Mouse (Mus musculus) testis, postnatal 10 days (tissue): Measurements from ENCODE around the gene BC055324.

Experiments used
- DNase-seq: peaks from one replicate; pipeline ENCODE4 v3.0.0; 2021; ENCODE audit warnings: low spot score

The BC055324 gene

GRCm38 (mm10) chr1:163953396-163953795 is 41.2 kb downstream of the BC055324 start:
- no peak for DNase-seq

- DNase-seq: no peak
Observed at GRCm38 (mm10) chr1:163942056-163942455, 52.5 kb downstream of the BC055324 start.

DNA sequence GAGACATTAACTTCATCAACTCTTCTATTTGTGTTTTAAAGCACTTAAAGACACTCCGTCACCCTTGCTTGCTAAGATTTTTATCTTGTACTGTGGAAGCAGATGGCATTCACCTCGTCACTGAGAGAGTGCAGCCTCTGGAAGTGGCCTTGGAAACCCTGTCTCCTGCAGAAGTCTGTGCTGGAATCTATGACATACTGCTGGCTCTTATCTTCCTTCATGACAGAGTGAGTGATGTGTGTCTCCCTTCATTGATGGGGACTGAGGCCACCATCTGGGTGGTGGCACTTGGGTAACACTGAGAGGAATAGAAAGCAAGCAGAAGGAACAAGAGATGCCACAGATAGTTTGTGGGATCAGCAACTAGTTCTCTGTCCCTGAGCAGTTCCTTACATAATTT is 60.0 kb downstream of the BC055324 start:
- no peak for DNase-seq

GRCm38 (mm10) chr1:163931801-163932200 is 62.8 kb downstream of the BC055324 start:
- no peak for DNase-seq

- no peak for DNase-seq
Observed at GRCm38 (mm10) chr1:163930458-163930794, 64.2 kb downstream of the BC055324 start.

DNA sequence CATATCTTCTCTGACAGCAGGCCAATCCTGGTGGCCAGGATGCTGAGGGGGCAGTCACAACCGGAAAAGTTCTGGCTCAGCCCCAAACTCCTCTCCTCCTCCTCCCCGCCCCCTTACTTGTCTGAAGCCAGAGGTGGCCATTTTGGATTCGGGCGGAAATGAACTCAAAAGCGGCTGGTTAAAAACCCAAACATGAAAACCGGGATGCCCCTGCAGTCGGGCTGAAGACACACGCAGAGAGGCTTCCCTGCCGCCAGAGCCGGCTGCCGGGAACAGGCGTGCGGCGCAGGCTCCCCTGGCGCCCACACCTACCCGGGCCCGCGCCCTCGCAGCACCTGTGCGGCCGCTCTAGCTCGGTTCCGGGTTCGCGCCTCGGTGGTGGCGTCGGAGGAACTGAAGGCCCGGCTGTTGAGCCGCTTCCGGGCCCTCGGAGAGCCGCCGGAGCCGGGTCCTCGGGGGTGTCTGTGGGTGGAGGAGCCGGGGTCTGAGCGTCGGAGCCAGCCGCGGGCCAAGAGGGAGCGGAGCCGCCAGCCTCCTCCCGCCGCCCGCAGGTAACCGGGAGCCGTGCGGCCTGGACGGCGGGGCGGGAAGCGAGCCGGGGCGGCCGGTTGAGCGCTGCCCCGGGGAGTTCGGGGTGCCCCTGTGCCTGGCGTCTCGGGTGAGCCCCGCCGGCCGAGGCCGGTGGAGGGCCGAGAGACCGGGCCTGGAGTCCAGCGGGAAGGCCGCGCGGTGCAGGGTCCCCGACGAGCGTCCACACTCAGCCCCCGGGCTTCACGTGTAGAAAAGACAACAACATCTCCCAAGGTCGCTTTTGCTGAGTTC is 64.7 kb downstream of the BC055324 start:
- DNase-seq: peak; percentile 94

DNA sequence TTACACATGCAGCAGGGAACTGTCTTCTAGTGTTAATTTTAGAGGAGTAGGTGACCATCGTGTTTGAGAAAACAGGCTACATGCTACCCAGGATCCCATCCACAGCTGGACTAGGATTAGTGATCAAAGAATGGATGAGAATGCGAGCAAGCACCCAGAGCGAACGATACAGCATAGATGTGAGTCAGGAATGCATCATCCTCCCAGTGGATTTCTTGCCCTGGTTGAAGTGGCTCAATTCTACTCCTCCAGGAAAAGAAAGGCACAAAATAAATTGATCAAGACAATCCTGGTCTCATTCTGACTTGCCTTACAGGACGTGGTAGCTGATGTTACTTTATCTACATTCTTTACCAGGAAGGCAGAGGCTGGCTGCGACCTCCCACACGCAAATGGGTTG is 65.8 kb downstream of the BC055324 start, which contains the start of gene Scyl3:
TSS of gene Scyl3 (plus strand) at position 255 of the 400 bp plus-strand sequence.
- no peak for DNase-seq

DNA sequence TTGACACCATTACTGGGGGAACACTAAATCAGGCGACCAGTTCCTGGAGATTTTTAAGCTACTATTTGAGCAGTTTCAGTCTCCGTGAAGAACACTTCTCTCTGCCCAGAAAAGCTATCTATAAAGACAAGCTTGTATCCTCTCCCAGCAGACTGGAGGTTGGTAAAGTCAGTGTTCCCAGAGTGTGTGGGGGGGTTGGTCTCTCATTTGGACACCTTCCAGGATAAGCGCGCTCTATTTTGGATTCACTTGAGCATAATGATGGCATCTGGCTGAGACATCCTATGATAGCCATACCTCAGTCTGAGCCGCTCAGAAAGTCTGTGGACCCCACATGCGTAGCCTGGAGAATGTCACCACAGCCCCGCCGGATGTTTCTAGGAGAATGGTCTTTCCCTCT is 70.5 kb downstream of the BC055324 start:
- no peak for DNase-seq

GRCm38 (mm10) chr1:163917349-163918160 is 77.0 kb downstream of the BC055324 start:
- no peak for DNase-seq

DNA sequence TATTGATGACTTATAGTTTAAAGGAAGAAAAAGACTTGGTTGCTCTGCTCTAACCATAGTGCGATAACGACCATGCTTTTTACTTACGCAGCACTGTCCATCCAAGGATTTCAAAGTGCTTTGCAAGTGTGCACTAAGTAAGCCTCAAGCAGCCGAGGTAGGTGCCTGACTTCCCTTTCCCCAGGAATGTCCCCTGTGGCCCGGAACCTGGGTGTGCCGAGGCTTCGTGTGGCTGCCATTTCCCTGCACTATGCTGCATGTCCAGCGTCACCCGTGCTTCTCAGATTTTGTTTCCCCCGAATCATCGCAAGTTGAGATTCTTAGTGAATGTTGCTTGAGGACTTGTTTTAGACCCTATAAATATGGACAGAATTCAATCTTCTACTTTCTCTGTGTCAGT is 82.6 kb downstream of the BC055324 start:
- DNase-seq: no peak

GRCm38 (mm10) chr1:163910785-163911184 is 83.8 kb downstream of the BC055324 start:
- no peak for DNase-seq

GRCm38 (mm10) chr1:163910343-163910742 is 84.3 kb downstream of the BC055324 start:
- DNase-seq: no peak

DNA sequence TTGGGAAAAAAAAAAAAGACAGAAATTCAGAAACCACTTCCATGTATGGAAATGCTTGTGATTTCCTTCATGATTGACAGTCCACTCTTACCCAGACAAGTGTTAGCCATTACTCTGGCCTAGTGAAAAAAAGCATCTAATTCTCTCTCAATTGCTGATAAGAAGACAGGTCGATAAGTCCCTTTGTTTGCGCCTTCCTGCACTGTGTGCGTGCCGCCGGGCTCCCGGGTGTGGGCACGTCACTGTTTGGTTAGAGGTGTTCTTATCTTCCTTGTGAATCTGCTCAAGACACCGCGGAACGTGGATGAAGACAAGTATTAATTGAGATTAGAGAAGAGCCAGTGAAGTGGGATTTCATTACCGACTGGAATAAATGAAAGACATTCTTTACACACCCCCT is 86.2 kb downstream of the BC055324 start:
- DNase-seq: no peak

DNA sequence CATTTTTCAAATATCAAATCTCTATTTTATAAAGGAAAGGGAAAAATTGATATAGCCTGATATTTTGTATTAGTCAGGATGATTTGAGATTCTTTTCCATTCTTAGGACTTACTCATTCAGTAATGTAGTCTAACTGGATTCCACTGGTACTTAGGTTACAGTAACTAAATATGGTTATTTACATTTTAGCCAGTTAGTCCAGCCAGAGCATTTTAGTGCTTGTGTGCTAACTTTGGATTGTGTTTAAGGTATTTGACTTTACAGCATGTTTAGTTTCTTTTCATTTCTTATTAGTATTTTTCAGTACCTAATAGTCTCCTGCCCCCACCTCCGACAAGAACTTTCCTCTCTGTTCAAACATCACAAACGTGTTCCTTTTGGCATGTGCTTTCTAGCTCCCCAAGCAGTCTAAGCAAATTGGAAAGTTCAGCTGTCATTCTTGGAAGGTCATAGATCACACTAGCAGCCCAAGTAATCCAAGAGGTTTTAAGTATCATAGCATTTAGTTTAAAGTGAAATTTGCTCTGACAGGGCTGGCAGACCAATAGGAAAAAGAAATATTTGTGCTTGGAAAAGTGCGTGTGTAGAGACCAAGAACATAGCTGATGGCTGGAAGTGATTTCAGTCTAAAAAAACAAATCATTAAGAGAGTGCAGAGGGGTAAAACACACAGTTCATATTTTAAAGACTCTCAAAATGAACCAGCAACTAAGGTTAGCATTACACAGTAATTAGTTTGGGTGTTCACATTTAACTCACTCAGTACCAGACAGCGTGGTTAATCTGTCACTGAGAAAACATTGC is 87.4 kb downstream of the BC055324 start:
- DNase-seq: no peak

GRCm38 (mm10) chr1:163903411-163903810 is 91.2 kb downstream of the BC055324 start:
- no peak for DNase-seq

- no peak for DNase-seq
Observed at GRCm38 (mm10) chr1:163900168-163900567, 94.4 kb downstream of the BC055324 start.

DNA sequence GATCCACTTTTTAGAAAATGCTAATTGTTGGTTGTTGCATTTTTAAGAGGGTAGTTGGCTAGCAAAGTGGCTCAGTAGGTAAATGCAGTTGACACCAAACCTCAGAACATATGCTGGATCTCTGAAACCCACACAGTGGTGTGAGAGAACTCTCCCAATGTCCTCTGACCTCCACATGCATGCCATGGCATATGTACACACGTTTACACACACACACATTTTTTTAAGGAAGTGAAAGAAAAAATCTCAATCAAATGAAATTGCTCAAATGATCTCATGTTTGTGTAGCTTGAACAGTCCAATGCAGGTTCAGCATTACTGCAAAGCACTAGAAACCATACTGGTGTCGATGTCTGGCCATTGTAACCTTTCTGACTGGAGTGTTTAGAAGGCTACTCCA is 95.0 kb downstream of the BC055324 start:
- DNase-seq: no peak

GRCm38 (mm10) chr1:163898291-163898764 is 96.3 kb downstream of the BC055324 start:
- no peak for DNase-seq
